Mouse (Mus musculus): ENCODE data around the gene Nepn. TPM values are rescaled to one million over a fixed set of nuclear protein-coding genes. Genes with fewer than 3 reads are reported as not detected.

Nepn gene
- polyA plus RNA-seq, 1 experiment: 0.12 TPM

DNA sequence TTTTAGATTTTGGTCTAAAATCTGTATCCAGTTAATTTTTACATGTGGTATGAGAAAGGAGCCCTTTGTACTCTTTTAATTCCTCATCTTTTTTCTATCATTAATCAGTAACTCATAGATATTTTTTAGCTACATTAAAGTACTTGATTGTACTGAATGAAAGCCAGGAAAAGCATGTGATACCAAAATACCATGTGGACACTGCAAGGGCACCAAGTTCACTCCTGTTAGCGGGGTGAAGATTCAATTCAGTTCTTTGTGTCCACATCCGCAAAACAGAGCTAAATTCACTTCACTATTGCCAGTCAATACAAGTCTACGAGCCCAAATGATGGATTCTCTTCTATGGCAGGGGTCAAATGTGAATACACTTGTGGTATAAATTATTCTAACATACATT lies 7.9 kb downstream of the Nepn start:
- no peak for TF ChIP-seq POLR2A (IDR thresholded peaks at IDR 0.05; ENCODE audit: borderline replicate concordance, extremely low read depth, low read depth, low read length)
- no peak for TF ChIP-seq CTCF (IDR thresholded peaks at IDR 0.05; ENCODE audit: insufficient read depth, low read length)
- H3K4me3 ChIP-seq (replicated peaks; ENCODE audit: extremely low read depth, low read depth, low read length): no peak overlapping the region
- no peaks in the 10 kb centered on the region for H3K4me1 ChIP-seq (ENCODE audit: control insufficient read depth, insufficient read depth, low read length)
- DNase-seq: no peak
- 86% methylated on average over 3 of the region's 3 CpGs for WGBS

DNA sequence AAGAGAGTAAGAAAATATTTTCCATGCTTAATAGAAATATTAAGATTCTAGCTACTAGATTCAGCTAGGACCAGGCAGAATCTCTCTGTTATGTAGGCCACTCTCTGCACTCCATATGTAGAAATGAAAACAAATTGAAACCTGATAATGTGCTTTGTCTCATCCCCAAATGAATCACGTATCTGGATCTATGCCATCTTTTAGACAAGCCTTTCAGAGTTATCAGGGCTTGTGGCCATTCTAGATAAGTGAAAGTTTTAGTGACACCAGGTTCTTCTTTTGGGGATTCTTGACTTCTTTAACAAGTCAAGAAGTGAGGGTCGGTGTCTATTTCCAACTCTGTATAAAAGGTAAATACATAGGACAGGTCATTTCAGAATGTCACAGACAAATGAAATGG lies 9.9 kb downstream of the Nepn start:
- DNase-seq: no peak
- WGBS: 61% methylated on average over 2 of the region's 2 CpGs
- H3K4me1 ChIP-seq (ENCODE audit: control insufficient read depth, insufficient read depth, low read length): no peaks in the 10 kb centered on the region
- no peak for TF ChIP-seq CTCF (IDR thresholded peaks at IDR 0.05; ENCODE audit: insufficient read depth, low read length)
- no peak for TF ChIP-seq POLR2A (IDR thresholded peaks at IDR 0.05; ENCODE audit: borderline replicate concordance, extremely low read depth, low read depth, low read length)
- no peak overlapping the region for H3K4me3 ChIP-seq (replicated peaks; ENCODE audit: extremely low read depth, low read depth, low read length)

DNA sequence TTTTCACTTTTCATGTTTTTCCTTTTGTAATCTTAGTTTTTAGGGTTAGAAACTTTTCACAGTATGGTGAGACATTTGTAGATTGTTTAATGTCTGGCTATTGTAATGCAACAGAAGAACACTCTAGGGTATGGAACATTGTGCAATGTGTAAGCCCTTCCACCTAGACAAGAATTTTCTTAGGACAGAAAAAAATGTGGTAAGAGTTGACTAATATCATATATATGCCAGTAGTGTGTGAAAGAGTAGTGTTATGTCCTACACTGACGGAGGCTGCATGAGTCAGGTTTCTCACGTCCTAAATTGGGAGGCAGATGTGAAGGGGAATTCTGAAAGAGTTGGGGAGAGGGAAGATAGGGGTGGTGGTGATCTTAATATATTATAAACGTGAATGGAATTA lies 10.9 kb downstream of the Nepn start:
- TF ChIP-seq CTCF (IDR thresholded peaks at IDR 0.05; ENCODE audit: insufficient read depth, low read length) (no peak), POLR2A (IDR thresholded peaks at IDR 0.05; ENCODE audit: borderline replicate concordance, extremely low read depth, low read depth, low read length) (no peak)
- Histone ChIP-seq H3K4me3 (replicated peaks; ENCODE audit: extremely low read depth, low read depth, low read length) (no peak overlapping the region), H3K4me1 (ENCODE audit: control insufficient read depth, insufficient read depth, low read length) (no peaks in the 10 kb centered on the region)
- DNase-seq: no peak
- WGBS: 41% methylated on average over 3 of the region's 3 CpGs

DNA sequence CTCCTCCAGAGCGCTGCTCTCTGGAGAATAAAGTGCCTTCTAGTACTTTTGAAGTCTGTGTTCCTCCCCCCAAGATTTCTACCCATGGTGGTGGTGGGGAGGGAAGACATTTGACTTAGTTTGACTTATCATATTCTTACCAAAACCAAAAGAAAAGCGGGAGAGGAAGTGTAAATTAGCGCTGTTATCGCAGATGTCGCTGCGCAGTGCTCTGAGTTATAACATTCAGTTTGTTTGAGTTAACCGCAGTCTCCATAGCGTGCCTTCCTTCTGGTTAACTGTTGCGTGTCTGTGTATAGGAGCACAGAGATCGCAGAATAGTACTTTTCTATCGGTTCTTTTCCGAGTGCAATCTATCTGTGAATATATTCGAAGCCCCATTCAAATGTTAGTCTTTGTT lies 16.4 kb downstream of the Nepn start:
- H3K4me3 ChIP-seq (replicated peaks; ENCODE audit: extremely low read depth, low read depth, low read length): no peak overlapping the region
- WGBS: 84% methylated on average over 13 of the region's 13 CpGs
- H3K4me1 ChIP-seq (ENCODE audit: control insufficient read depth, insufficient read depth, low read length): no peaks in the 10 kb centered on the region
- DNase-seq: no peak
- TF ChIP-seq CTCF (IDR thresholded peaks at IDR 0.05; ENCODE audit: insufficient read depth, low read length): no peak
- TF ChIP-seq POLR2A (IDR thresholded peaks at IDR 0.05; ENCODE audit: borderline replicate concordance, extremely low read depth, low read depth, low read length): no peak

DNA sequence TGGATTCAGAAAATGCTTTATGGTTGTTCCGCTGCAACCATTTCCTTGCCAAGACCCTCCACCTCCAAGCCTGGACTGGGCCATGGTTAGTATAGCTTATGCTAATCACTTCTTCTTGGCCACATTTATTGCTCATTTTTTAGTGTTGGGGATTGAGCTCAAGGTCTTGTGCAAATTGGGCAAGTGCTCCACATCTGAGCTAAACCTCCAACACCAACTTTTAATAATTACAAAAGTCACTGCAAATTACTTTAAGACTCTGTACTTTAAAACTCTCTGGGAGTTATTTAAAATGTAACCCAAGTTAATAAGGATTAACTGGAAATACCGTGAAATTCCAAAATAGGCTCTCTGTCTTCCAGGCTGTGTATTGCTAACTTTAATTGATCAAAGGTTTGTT lies 18.8 kb downstream of the Nepn start:
- 92% methylated on average over 2 of the region's 2 CpGs for WGBS
- Histone ChIP-seq H3K4me1 (ENCODE audit: control insufficient read depth, insufficient read depth, low read length) (no peaks in the 10 kb centered on the region), H3K4me3 (replicated peaks; ENCODE audit: extremely low read depth, low read depth, low read length) (no peak overlapping the region)
- no peak for DNase-seq
- TF ChIP-seq POLR2A (IDR thresholded peaks at IDR 0.05; ENCODE audit: borderline replicate concordance, extremely low read depth, low read depth, low read length) (no peak), CTCF (IDR thresholded peaks at IDR 0.05; ENCODE audit: insufficient read depth, low read length) (no peak)

DNA sequence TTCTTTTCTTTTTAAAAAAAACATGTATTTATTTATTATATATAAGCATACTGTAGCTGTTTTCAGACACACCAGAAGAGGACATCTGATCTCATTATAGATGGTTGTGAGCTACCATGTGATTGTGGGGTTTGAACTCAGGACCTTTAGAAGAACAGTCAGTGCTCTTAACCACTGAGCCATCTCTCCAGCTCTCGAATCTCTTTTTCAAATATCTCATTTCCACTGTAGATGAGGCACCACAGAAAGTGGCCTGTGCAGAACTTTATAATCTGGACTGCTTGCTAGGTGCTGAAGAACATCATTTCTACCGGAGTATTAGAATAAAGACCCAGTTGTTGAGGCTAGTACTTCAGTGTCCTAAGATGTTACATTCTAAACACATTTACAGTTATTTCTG lies 26.2 kb downstream of the Nepn start:
- H3K4me3 ChIP-seq (replicated peaks; ENCODE audit: extremely low read depth, low read depth, low read length): no peak overlapping the region
- TF ChIP-seq POLR2A (IDR thresholded peaks at IDR 0.05; ENCODE audit: borderline replicate concordance, extremely low read depth, low read depth, low read length) (no peak), CTCF (IDR thresholded peaks at IDR 0.05; ENCODE audit: insufficient read depth, low read length) (no peak)
- WGBS: 83% methylated on average over 2 of the region's 2 CpGs
- DNase-seq: no peak
- H3K4me1 ChIP-seq (ENCODE audit: control insufficient read depth, insufficient read depth, low read length): peaks cover 9% of the 10 kb centered on the region

DNA sequence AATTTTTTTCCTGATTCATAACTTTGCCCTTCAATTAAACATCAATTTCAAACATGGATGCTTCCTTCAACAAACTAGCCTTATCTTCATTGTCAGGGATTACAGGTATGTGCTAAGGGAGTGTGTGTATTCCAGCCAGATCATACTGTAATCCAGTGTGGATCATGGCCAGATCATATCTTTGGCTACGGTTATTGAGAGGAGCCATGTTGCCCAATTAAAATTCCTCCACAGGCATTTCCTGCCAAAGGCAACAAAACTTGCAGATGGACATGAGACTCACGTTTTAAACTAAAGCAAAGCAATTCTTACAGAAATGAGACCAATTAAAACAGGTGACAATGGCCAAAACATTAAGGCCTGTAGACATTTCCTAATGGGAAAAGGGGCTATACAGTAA lies 27.7 kb downstream of the Nepn start:
- Histone ChIP-seq H3K4me1 (ENCODE audit: control insufficient read depth, insufficient read depth, low read length) (peaks cover 11% of the 10 kb centered on the region), H3K4me3 (replicated peaks; ENCODE audit: extremely low read depth, low read depth, low read length) (peak overlapping the region; percentile 17)
- WGBS: 11% methylated on average over 2 of the region's 2 CpGs
- DNase-seq: no peak
- TF ChIP-seq POLR2A (IDR thresholded peaks at IDR 0.05; ENCODE audit: borderline replicate concordance, extremely low read depth, low read depth, low read length) (no peak), CTCF (IDR thresholded peaks at IDR 0.05; ENCODE audit: insufficient read depth, low read length) (no peak)

DNA sequence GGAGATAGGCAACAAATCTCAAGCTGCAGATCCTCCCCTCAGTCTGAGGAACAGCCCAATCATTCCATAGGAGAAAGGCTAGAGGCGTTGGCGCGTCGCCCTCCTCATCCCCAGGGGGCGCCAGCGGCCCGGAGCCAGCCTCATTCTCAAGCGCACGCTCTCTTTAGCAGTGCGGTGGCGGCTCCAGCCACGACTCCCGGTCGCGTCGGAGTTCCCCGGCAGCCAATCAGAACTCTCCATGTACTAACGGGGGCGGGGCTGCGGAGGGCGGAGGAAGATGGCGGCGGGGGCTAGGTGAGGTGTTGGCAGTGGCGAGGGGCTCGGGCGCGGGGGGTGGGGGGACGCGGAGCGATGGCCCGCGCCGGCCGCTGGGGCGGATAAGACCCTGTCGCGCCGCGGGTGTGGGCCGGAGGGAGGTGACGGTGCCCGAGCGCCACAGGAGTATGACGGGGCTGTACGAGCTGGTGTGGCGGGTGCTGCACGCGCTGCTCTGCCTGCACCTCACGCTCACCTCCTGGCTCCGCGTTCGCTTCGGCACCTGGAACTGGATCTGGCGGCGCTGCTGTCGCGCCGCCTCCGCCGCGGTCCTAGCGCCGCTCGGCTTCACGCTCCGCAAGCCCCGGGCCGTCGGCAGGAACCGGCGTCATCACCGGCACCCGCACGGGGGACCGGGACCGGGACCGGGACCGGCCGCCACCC lies 28.7 kb downstream of the Nepn start, which contains the start of gene Nus1:
Gene Nus1, plus strand, starts transcription at position 249 of the 699 bp plus-strand sequence.
- TF ChIP-seq POLR2A (IDR thresholded peaks at IDR 0.05; ENCODE audit: borderline replicate concordance, extremely low read depth, low read depth, low read length) (peak; percentile 60), CTCF (IDR thresholded peaks at IDR 0.05; ENCODE audit: insufficient read depth, low read length) (peak; percentile 71)

DNA sequence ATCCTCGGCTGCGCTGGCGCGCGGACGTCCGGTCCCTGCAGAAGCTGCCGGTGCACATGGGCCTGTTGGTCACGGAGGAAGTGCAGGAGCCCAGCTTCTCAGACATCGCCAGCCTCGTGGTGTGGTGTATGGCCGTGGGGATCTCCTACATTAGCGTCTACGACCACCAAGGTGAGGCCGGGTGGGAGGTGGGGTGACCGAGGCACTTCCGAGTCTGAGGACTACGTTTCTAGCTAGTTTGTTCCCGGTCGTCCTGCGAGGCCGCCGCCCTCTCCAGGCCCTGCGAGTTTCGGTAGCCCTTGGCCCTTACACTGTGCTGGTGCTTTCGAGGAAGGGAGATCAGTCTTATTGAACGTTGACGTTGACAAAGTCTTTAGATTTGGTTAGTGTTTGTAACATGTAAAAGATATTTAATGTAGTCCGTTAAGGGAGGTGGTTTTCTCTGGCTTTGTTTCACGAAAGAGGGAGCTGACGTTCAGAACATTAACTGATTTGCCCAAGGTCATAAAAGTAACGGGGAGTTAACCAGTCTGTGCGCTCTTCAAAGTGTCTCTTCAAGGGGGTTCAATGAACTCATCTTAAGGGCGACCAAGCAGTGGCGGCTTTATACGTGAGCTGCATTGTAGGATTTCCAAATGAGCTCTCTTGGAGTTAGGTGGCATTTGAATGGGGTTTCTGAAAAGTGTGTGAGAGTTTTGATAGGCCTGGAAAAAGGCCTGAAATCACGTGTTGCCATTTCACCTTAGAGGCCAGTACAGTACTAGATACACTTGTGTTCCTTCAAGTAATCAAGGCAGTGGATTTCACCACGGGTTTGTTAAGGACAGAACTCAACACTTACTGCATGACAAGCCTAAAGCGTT lies 29.5 kb downstream of the Nepn start:
- Histone ChIP-seq H3K4me1 (ENCODE audit: control insufficient read depth, insufficient read depth, low read length) (peaks cover 11% of the 10 kb centered on the region), H3K4me3 (replicated peaks; ENCODE audit: extremely low read depth, low read depth, low read length) (peak overlapping the region; percentile 83)
- TF ChIP-seq CTCF (IDR thresholded peaks at IDR 0.05; ENCODE audit: insufficient read depth, low read length) (no peak), POLR2A (IDR thresholded peaks at IDR 0.05; ENCODE audit: borderline replicate concordance, extremely low read depth, low read depth, low read length) (no peak)
- 1% methylated on average over 39 of the region's 39 CpGs for WGBS
- DNase-seq: peak; percentile 47

More for the DNA sequence above, 28.7 kb downstream of the Nepn start, which contains the start of gene Nus1:
- H3K4me3 ChIP-seq (replicated peaks; ENCODE audit: extremely low read depth, low read depth, low read length): peak within 1 kb of the TSS; percentile 83
- peak; percentile 91 for DNase-seq
- under 1% methylated on average over 76 of the region's 79 CpGs for WGBS
- peaks cover 11% of the 10 kb centered on the region for H3K4me1 ChIP-seq (ENCODE audit: control insufficient read depth, insufficient read depth, low read length)
